Mouse (Mus musculus): ENCODE measurements around the gene Slc41a3. TPM values are rescaled to one million over a fixed set of nuclear protein-coding genes. Genes with fewer than 3 reads are reported as not detected.
A peak's percentile ranks its signal among the peaks of the same experiment; 100 is the strongest.

Slc41a3 gene
- 7.1 and 8.1 TPM in 2 replicates for polyA plus RNA-seq (2014; fragmentation: Nextera tagmentation; extraction: Ambion mirVana)

DNA sequence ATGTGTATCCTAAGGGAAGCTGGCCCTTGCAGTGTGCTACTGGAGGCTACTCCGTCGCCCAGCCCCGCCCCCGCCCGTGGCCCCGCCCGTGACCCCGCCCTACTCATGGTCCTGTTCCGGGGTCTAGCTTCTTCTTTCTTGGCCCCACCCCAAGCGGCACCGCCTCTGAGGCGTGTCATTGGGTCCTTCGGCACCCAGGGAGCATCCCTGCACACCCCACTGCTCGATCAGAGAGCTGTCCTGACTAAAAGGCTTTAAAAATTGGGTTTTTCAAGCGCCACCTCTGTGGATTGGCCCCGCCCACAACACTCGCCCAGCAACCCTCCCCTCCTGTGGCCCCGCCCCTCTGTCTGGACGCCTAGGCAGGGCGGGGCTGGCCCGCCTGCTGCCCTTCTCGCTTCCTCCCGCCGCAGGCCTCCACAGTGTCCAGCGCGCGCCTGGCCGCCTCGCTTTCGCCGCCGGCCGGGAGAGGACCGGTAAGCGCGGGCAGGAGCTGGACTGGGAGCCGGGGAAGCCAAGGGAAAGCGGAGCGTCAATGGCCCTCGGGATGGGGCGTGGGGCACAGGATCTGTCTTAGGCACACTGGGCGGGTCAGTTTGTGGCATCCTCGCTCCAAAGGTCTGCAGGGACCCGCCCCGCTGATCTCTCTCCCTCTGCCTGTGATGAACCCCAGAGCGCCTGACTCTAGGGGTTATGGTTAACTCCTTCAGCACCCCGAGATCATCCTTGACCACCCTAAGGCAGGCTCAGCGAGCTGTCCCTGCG is at the start of gene Slc41a3:
Gene Slc41a3 (plus strand): TSS at position 193 of the 765 bp plus-strand sequence.
- peak; percentile 90 for ATAC-seq (ENCODE audit: low read depth)
- Histone ChIP-seq H3K4me1 (ENCODE audit: control insufficient read depth, insufficient read depth, low read length) (0 out of 2 replicates have a peak, but pooled peaks cover 4% of the 10 kb centered on the region), H3K27ac (ENCODE audit: low read depth, low read length) (no peak within 1 kb of the TSS), H3K36me3 (ENCODE audit: control insufficient read depth, insufficient read depth, low read length) (no peaks in the 10 kb centered on the region), H3K9ac (replicated peaks; ENCODE audit: low read depth, low read length) (peak within 1 kb of the TSS; percentile 68), H3K9me3 (ENCODE audit: control insufficient read depth, low read length) (no peaks in the 10 kb centered on the region), H3K4me3 (ENCODE audit: low read depth, low read length) (peak within 1 kb of the TSS; percentile 68), H3K4me2 (ENCODE audit: low read depth, low read length) (peak within 1 kb of the TSS; percentile 87), H3K27me3 (ENCODE audit: control insufficient read depth, insufficient read depth, low read length) (no peaks in the 10 kb centered on the region)
- 1% methylated on average over 46 of the region's 49 CpGs for WGBS

DNA sequence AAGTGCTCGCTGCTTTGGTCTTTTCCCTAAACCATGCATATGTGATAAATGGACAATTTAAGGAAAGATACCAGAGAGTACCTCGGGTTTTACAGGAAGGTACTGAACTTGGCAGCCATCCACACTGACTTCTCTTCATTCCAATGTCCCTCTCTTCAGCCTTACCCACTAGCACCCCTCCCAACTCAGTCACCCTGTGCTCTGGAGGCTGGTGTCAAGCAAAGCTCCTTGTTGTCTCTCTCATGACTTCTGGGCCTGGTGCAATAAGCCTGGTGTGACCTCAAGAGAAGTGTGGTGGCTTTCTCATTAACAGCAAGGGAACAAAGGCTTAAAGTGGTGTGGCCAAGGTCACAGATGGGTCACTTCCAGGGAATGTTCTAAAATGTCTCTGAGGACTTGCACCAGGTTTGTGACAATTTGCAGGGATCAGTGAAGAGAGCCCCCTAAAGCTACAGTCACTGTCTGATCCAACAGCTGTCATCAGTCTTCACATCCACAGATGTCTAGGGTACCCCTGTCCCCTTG is 47.9 kb upstream of the Slc41a3 start:
- Histone ChIP-seq H3K4me2 (ENCODE audit: low read depth, low read length) (no peak overlapping the region), H3K27ac (ENCODE audit: low read depth, low read length) (no peak overlapping the region), H3K27me3 (ENCODE audit: control insufficient read depth, insufficient read depth, low read length) (no peaks in the 10 kb centered on the region), H3K9ac (replicated peaks; ENCODE audit: low read depth, low read length) (no peak overlapping the region), H3K4me3 (ENCODE audit: low read depth, low read length) (no peak overlapping the region), H3K36me3 (ENCODE audit: control insufficient read depth, insufficient read depth, low read length) (no peaks in the 10 kb centered on the region), H3K4me1 (ENCODE audit: control insufficient read depth, insufficient read depth, low read length) (0 out of 2 replicates have a peak, but pooled peaks cover 6% of the 10 kb centered on the region), H3K9me3 (ENCODE audit: control insufficient read depth, low read length) (no peaks in the 10 kb centered on the region)
- 68% methylated on average over 2 of the region's 2 CpGs for WGBS
- no peak for ATAC-seq (ENCODE audit: low read depth)

DNA sequence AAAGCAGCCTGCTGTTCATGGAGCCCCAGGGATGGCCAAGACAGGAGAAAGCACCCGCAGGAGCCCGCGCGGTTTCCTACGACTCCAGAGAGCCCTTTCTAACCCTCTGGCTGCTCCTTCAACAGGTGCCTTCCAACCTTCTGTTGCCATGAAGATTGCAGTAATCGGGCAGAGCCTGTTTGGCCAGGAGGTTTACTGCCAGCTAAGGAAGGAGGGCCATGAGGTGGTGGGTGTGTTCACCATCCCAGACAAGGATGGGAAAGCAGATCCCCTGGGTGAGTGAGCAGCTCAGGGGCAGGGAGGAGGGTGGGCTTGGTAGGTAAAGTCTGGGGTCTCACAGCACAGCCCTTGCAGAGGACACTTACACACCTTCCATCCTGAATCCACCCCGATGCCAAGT is 47.4 kb upstream of the Slc41a3 start:
- Histone ChIP-seq H3K4me1 (ENCODE audit: control insufficient read depth, insufficient read depth, low read length) (0 out of 2 replicates have a peak, but pooled peaks cover 7% of the 10 kb centered on the region), H3K9ac (replicated peaks; ENCODE audit: low read depth, low read length) (no peak overlapping the region), H3K27me3 (ENCODE audit: control insufficient read depth, insufficient read depth, low read length) (no peaks in the 10 kb centered on the region), H3K27ac (ENCODE audit: low read depth, low read length) (no peak overlapping the region), H3K4me2 (ENCODE audit: low read depth, low read length) (no peak overlapping the region), H3K9me3 (ENCODE audit: control insufficient read depth, low read length) (no peaks in the 10 kb centered on the region), H3K36me3 (ENCODE audit: control insufficient read depth, insufficient read depth, low read length) (no peaks in the 10 kb centered on the region), H3K4me3 (ENCODE audit: low read depth, low read length) (no peak overlapping the region)
- no peak for ATAC-seq (ENCODE audit: low read depth)
- 91% methylated on average over 7 of the region's 7 CpGs for WGBS

DNA sequence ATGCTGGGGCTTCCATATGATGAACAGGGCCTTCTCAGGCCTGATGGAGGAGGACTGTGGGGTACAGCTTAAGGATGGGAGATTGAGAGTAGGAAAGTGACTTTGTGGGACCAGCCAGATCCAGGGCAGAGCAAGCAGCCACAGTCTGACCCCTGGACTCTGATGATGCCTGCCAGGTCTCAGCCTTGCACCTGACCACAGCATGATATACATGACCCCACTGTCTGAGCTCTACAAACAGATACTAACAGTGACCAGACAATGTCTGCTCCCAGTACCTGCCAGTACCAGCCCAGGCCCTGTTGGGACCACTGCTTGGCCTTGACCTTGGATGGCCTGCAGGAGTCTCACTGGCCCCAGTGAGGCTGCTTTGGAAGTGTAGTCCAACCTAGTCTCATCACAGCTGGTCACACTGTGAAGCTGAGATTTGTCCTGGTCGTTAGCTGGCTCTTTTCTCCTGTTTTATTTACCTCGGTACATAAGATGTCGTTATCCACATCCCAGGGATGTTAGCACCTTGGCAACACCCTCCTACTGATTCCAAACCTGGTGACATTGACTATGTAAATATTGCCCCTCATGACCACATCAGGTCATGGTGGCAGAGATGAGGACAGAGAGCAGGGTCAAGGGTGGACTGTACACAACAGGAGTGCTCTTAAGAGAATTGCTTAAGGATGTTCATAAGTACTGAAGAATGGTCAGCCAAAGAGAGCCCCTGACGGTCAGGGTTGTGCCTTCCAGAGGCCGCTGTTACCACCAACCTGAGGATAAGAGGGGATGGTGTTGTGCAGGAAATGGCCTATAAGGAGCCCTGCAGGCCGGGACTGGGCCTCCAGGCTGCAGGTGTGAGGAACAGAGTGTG is 46.5 kb upstream of the Slc41a3 start:
- ATAC-seq (ENCODE audit: low read depth): no peak
- Histone ChIP-seq H3K4me2 (ENCODE audit: low read depth, low read length) (no peak overlapping the region), H3K9ac (replicated peaks; ENCODE audit: low read depth, low read length) (no peak overlapping the region), H3K27ac (ENCODE audit: low read depth, low read length) (no peak overlapping the region), H3K4me3 (ENCODE audit: low read depth, low read length) (no peak overlapping the region), H3K36me3 (ENCODE audit: control insufficient read depth, insufficient read depth, low read length) (no peaks in the 10 kb centered on the region), H3K4me1 (ENCODE audit: control insufficient read depth, insufficient read depth, low read length) (0 out of 2 replicates have a peak, but pooled peaks cover 7% of the 10 kb centered on the region), H3K27me3 (ENCODE audit: control insufficient read depth, insufficient read depth, low read length) (no peaks in the 10 kb centered on the region), H3K9me3 (ENCODE audit: control insufficient read depth, low read length) (no peaks in the 10 kb centered on the region)
- 70% methylated on average over 6 of the region's 6 CpGs for WGBS

DNA sequence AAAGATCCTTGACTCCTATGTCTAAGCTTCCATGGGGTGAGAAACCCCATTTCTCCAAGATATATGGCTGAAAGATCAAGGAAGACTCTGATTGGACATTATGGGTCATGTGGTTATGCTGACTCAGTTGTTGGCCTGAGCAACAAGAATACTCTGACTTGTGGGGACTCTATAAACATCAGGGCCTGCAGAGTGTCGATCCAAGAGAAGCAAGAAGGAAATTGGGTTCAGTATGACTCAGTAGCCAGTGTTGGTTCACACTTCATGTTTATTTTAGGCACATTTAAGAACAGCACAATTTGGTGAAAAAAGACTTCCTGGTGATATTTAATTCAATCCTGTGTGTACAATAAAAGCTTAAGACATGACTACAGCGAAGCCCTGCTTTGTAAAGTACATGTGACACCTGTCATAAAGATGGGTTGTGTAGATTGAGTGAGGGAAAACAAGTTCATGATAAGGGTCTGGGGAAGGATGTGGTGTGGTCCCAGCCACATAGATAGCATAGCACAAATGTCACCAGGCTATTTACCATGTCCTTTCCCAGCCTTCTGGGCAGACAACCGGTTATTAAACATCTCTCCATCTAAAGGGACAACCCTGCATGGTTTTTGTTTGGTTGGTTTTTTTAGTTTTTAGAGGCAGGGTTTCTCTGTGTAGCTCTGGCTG is 44.0 kb upstream of the Slc41a3 start:
- ATAC-seq (ENCODE audit: low read depth): no peak
- H3K9me3 ChIP-seq (ENCODE audit: control insufficient read depth, low read length): no peaks in the 10 kb centered on the region
- H3K4me3 ChIP-seq (ENCODE audit: low read depth, low read length): no peak overlapping the region
- no peaks in the 10 kb centered on the region for H3K27me3 ChIP-seq (ENCODE audit: control insufficient read depth, insufficient read depth, low read length)
- 84% methylated on average over 3 of the region's 3 CpGs for WGBS
- H3K4me1 ChIP-seq (ENCODE audit: control insufficient read depth, insufficient read depth, low read length): 0 out of 2 replicates have a peak, but pooled peaks cover 7% of the 10 kb centered on the region
- H3K4me2 ChIP-seq (ENCODE audit: low read depth, low read length): no peak overlapping the region
- H3K36me3 ChIP-seq (ENCODE audit: control insufficient read depth, insufficient read depth, low read length): no peaks in the 10 kb centered on the region
- H3K9ac ChIP-seq (replicated peaks; ENCODE audit: low read depth, low read length): no peak overlapping the region
- H3K27ac ChIP-seq (ENCODE audit: low read depth, low read length): 0 out of 2 replicates have a peak overlapping the region, but pooled peaks have one; percentile 35

DNA sequence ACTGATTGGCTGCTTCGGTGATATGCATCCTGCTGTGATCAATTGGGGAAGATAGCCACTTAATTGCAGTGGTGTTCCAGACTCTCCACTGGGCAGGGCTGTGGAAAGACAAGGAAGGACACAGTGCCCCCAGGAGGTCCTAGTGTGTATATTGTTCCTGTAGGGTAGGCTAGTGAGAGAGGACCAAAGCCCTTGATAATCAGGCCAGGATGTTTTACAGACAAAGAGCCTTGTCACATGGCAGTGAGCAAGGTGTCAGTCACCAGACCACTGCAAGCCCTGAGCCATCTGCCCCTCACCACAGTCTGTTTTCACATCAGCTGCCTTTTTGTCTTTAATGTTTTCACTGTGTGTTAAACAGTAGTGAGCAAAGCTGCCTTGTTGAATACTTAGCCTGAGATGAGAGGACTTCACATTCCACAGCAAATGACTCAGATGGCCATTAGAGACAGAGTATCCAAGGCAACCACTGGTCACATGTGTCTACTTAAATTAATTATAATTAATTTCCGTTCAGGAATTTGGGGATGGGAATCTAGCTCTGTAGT is 43.2 kb upstream of the Slc41a3 start:
- ATAC-seq (ENCODE audit: low read depth): peak; percentile 77
- Histone ChIP-seq H3K36me3 (ENCODE audit: control insufficient read depth, insufficient read depth, low read length) (no peaks in the 10 kb centered on the region), H3K4me1 (ENCODE audit: control insufficient read depth, insufficient read depth, low read length) (0 out of 2 replicates have a peak, but pooled peaks cover 10% of the 10 kb centered on the region), H3K27me3 (ENCODE audit: control insufficient read depth, insufficient read depth, low read length) (no peaks in the 10 kb centered on the region), H3K4me2 (ENCODE audit: low read depth, low read length) (no peak overlapping the region), H3K9me3 (ENCODE audit: control insufficient read depth, low read length) (no peaks in the 10 kb centered on the region), H3K9ac (replicated peaks; ENCODE audit: low read depth, low read length) (no peak overlapping the region), H3K4me3 (ENCODE audit: low read depth, low read length) (no peak overlapping the region), H3K27ac (ENCODE audit: low read depth, low read length) (peak overlapping the region; percentile 35; the same call in 1 of the 2 replicates)
- WGBS: 16% methylated on average over 2 of the region's 2 CpGs

DNA sequence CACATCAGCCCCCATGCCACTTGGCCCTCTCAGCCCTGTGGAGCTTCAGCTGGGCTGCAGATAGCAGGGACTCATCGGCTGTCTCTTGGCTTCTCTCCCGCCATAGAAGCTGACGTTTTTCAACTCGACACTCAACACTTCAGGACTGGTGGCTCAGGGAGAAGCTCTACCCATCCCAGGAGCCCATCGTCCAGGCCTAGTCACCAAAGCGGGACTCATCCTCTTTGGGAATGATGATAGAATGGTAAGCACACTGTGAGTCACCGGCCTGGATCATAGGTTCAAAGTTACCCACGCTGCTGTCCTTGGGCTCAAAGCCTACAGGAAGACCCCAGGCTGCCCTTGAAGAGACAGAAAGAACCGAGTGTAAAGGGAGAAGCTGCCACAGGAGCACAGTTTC is 40.3 kb upstream of the Slc41a3 start:
- no peak for ATAC-seq (ENCODE audit: low read depth)
- Histone ChIP-seq H3K36me3 (ENCODE audit: control insufficient read depth, insufficient read depth, low read length) (no peaks in the 10 kb centered on the region), H3K4me1 (ENCODE audit: control insufficient read depth, insufficient read depth, low read length) (0 out of 2 replicates have a peak, but pooled peaks cover 10% of the 10 kb centered on the region), H3K27me3 (ENCODE audit: control insufficient read depth, insufficient read depth, low read length) (no peaks in the 10 kb centered on the region), H3K9ac (replicated peaks; ENCODE audit: low read depth, low read length) (no peak overlapping the region), H3K9me3 (ENCODE audit: control insufficient read depth, low read length) (no peaks in the 10 kb centered on the region), H3K27ac (ENCODE audit: low read depth, low read length) (no peak overlapping the region), H3K4me2 (ENCODE audit: low read depth, low read length) (no peak overlapping the region), H3K4me3 (ENCODE audit: low read depth, low read length) (no peak overlapping the region)
- 90% methylated on average over 9 of the region's 9 CpGs for WGBS

- WGBS: 64% methylated on average over 13 of the region's 13 CpGs
- ATAC-seq (ENCODE audit: low read depth): no peak
- 0 out of 2 replicates have a peak, but pooled peaks cover 10% of the 10 kb centered on the region for H3K4me1 ChIP-seq (ENCODE audit: control insufficient read depth, insufficient read depth, low read length)
- H3K27me3 ChIP-seq (ENCODE audit: control insufficient read depth, insufficient read depth, low read length): no peaks in the 10 kb centered on the region
- no peak overlapping the region for H3K27ac ChIP-seq (ENCODE audit: low read depth, low read length)
- H3K36me3 ChIP-seq (ENCODE audit: control insufficient read depth, insufficient read depth, low read length): no peaks in the 10 kb centered on the region
- no peaks in the 10 kb centered on the region for H3K9me3 ChIP-seq (ENCODE audit: control insufficient read depth, low read length)
- H3K4me2 ChIP-seq (ENCODE audit: low read depth, low read length): no peak overlapping the region
- H3K4me3 ChIP-seq (ENCODE audit: low read depth, low read length): no peak overlapping the region
- H3K9ac ChIP-seq (replicated peaks; ENCODE audit: low read depth, low read length): no peak overlapping the region
These were observed 38.9 kb upstream of the Slc41a3 start for GRCm38 (mm10) chr6:90565357-90566215.
